Mouse (Mus musculus) left cerebral cortex, adult 2 months (tissue): ENCODE measurements around the gene Prdx1. TPM values are rescaled to one million over a fixed set of nuclear protein-coding genes. Genes with fewer than 3 reads are reported as not detected.
A peak's percentile ranks its signal among the peaks of the same experiment; 100 is the strongest.

Experiments
- DNase-seq, 2 experiments: peaks; one replicate each; pipeline ENCODE4 v3.0.0; 2021 to 2022; ENCODE audit warnings: low spot score in 2 of 2, mixed read lengths in 1 of 2; ENCODE audit errors: extremely low spot score in 1 of 2
- H3K27ac ChIP-seq: fragments of 200-600 bp; 2 replicates; pipeline ENCODE4 v1.8.1; 2022
- H3K4me3 ChIP-seq: fragments of 200-600 bp; 2 replicates; pipeline ENCODE4 v1.8.1; 2022
- CTCF ChIP-seq: fragments of 200-600 bp; IDR thresholded peaks from 2 replicates; pipeline ENCODE4 v1.8.1; 2022; ENCODE audit warnings: antibody characterized with exemption, mild to moderate bottlenecking, moderate library complexity
- intact Hi-C: fragments of 180-260 bp; cut with DNase I; formaldehyde crosslinking; loops from one replicate; pipeline ENCODE4 v1.15.1; 2025
- total RNA-seq, 2 experiments: library from RNA; stranded (reverse); gene quantifications; 2 replicates each; pipeline ENCODE4 v1.2.3; 2021

Gene Prdx1
- total RNA-seq, 2 experiments from 2014 or later, result 136 to 139 TPM

GRCm38 (mm10) chr4:116710154-116710553 is 24.8 kb downstream of the Prdx1 start:
- intact Hi-C loops, result no loop called here
- Histone ChIP-seq H3K4me3 (no peak overlapping the region), H3K27ac (no peak overlapping the region)
- no peak for DNase-seq
- TF ChIP-seq CTCF, result no peak

GRCm38 (mm10) chr4:116712536-116712935 is 27.2 kb downstream of the Prdx1 start:
- no peak overlapping the region for H3K4me3 ChIP-seq
- no peak for TF ChIP-seq CTCF
- no peak overlapping the region for H3K27ac ChIP-seq
- intact Hi-C loops, result no loop called here
- DNase-seq, result no peak

GRCm38 (mm10) chr4:116719396-116719795 is 34.1 kb downstream of the Prdx1 start:
- peak; percentile 90 for TF ChIP-seq CTCF
- intact Hi-C loops, result loop anchor here (1.0 to 5.0 kb wide), 2 partner anchors 70 to 273 kb away; partner anchors contain the start of gene Urod
- H3K4me3 ChIP-seq, result no peak overlapping the region
- H3K27ac ChIP-seq, result no peak overlapping the region
- DNase-seq, result peak; percentile 55 to 63

- DNase-seq, result peak; percentile 80 to 91
- Histone ChIP-seq H3K27ac (peak within 1 kb of the TSS; percentile 76), H3K4me3 (peak within 1 kb of the TSS; percentile 98)
- TF ChIP-seq CTCF, result no peak
- intact Hi-C loops, result no loop called here
Observed at GRCm38 (mm10) chr4:116720343-116721097, 35.2 kb downstream of the Prdx1 start, which contains the start of gene Tesk2. Gene Tesk2 (plus strand): TSS chr4:116720948.

GRCm38 (mm10) chr4:116721098-116721628 is 35.8 kb downstream of the Prdx1 start:
- no peak for DNase-seq
- no peak for TF ChIP-seq CTCF
- H3K4me3 ChIP-seq, result peak overlapping the region; percentile 98
- peak overlapping the region; percentile 76 for H3K27ac ChIP-seq
- intact Hi-C loops, result no loop called here

- Histone ChIP-seq H3K4me3 (peak overlapping the region; percentile 6; the same call in 1 of the 2 replicates), H3K27ac (no peak overlapping the region)
- intact Hi-C loops, result no loop called here
- no peak for DNase-seq
- no peak for TF ChIP-seq CTCF
Observed at GRCm38 (mm10) chr4:116722230-116722629, 36.9 kb downstream of the Prdx1 start.

GRCm38 (mm10) chr4:116725444-116725843 is 40.1 kb downstream of the Prdx1 start:
- Histone ChIP-seq H3K27ac (no peak overlapping the region), H3K4me3 (no peak overlapping the region)
- no peak for TF ChIP-seq CTCF
- no peak for DNase-seq
- intact Hi-C loops, result no loop called here

- TF ChIP-seq CTCF, result no peak
- no peak for DNase-seq
- intact Hi-C loops, result no loop called here
- no peak overlapping the region for H3K27ac ChIP-seq
- H3K4me3 ChIP-seq, result no peak overlapping the region
Observed at GRCm38 (mm10) chr4:116727401-116727800, 42.1 kb downstream of the Prdx1 start.

GRCm38 (mm10) chr4:116729532-116729931 is 44.2 kb downstream of the Prdx1 start:
- no peak overlapping the region for H3K4me3 ChIP-seq
- no peak overlapping the region for H3K27ac ChIP-seq
- intact Hi-C loops, result no loop called here
- TF ChIP-seq CTCF, result no peak
- no peak for DNase-seq

GRCm38 (mm10) chr4:116731077-116731476 is 45.7 kb downstream of the Prdx1 start:
- H3K27ac ChIP-seq, result no peak overlapping the region
- no peak for TF ChIP-seq CTCF
- no peak for DNase-seq
- intact Hi-C loops, result no loop called here
- H3K4me3 ChIP-seq, result no peak overlapping the region

- DNase-seq, result no peak
- intact Hi-C loops, result no loop called here
Observed at GRCm38 (mm10) chr4:116732355-116732754, 47.0 kb downstream of the Prdx1 start.

GRCm38 (mm10) chr4:116734996-116735395 is 49.7 kb downstream of the Prdx1 start:
- Histone ChIP-seq H3K4me3 (no peak overlapping the region), H3K27ac (no peak overlapping the region)
- no peak for DNase-seq
- no peak for TF ChIP-seq CTCF
- intact Hi-C loops, result no loop called here

More at GRCm38 (mm10) chr4:116732355-116732754, 47.0 kb downstream of the Prdx1 start:
- Histone ChIP-seq H3K27ac (no peak overlapping the region), H3K4me3 (no peak overlapping the region)
- no peak for TF ChIP-seq CTCF
